Mouse (Mus musculus): ENCODE data around the gene Dhx32. TPM values are rescaled to one million over a fixed set of nuclear protein-coding genes. Genes with fewer than 3 reads are reported as not detected.

Gene Dhx32
- polyA plus RNA-seq, 1 experiment: 29.8 TPM

GRCm38 (mm10) chr7:133790171-133790570, 7.6 kb upstream of the Dhx32 start:
- no peak for TF ChIP-seq CTCF (IDR thresholded peaks at IDR 0.05; ENCODE audit: extremely low read depth, insufficient read length, insufficient replicate concordance, low read depth, low read length)
- TF ChIP-seq POLR2A (IDR thresholded peaks at IDR 0.05; ENCODE audit: low read depth, low read length): no peak
- Histone ChIP-seq H3K4me1 (ENCODE audit: control insufficient read depth, insufficient read depth, insufficient read length, low read length) (peaks cover 11% of the 10 kb centered on the region), H3K27me3 (ENCODE audit: control insufficient read depth, insufficient read depth, low read length) (no peaks in the 10 kb centered on the region), H3K36me3 (ENCODE audit: control insufficient read depth, insufficient read depth, low read length) (no peaks in the 10 kb centered on the region), H3K4me3 (ENCODE audit: low read depth, low read length) (no peak overlapping the region), H3K27ac (ENCODE audit: insufficient read depth, low read depth, low read length) (no peak overlapping the region)
- 94% methylated on average over 4 of the region's 4 CpGs for WGBS

GRCm38 (mm10) chr7:133788147-133788546, 5.6 kb upstream of the Dhx32 start:
- no peak overlapping the region for H3K4me3 ChIP-seq (ENCODE audit: low read depth, low read length)
- H3K27ac ChIP-seq (ENCODE audit: insufficient read depth, low read depth, low read length): no peak overlapping the region
- 55% methylated on average over 3 of the region's 3 CpGs for WGBS
- TF ChIP-seq CTCF (IDR thresholded peaks at IDR 0.05; ENCODE audit: extremely low read depth, insufficient read length, insufficient replicate concordance, low read depth, low read length) (no peak), POLR2A (IDR thresholded peaks at IDR 0.05; ENCODE audit: low read depth, low read length) (no peak)
- no peaks in the 10 kb centered on the region for H3K36me3 ChIP-seq (ENCODE audit: control insufficient read depth, insufficient read depth, low read length)
- no peaks in the 10 kb centered on the region; the same call in 1 of the 2 replicates for H3K4me1 ChIP-seq (ENCODE audit: control insufficient read depth, insufficient read depth, insufficient read length, low read length)
- no peaks in the 10 kb centered on the region for H3K27me3 ChIP-seq (ENCODE audit: control insufficient read depth, insufficient read depth, low read length)

- Histone ChIP-seq H3K4me1 (ENCODE audit: control insufficient read depth, insufficient read depth, insufficient read length, low read length) (peaks cover 2% of the 10 kb centered on the region; the same call in 1 of the 2 replicates), H3K27ac (ENCODE audit: insufficient read depth, low read depth, low read length) (no peak overlapping the region), H3K27me3 (ENCODE audit: control insufficient read depth, insufficient read depth, low read length) (no peaks in the 10 kb centered on the region), H3K4me3 (ENCODE audit: low read depth, low read length) (no peak overlapping the region), H3K36me3 (ENCODE audit: control insufficient read depth, insufficient read depth, low read length) (no peaks in the 10 kb centered on the region)
- WGBS: 69% methylated on average over 6 of the region's 6 CpGs
- TF ChIP-seq POLR2A (IDR thresholded peaks at IDR 0.05; ENCODE audit: low read depth, low read length): no peak
- TF ChIP-seq CTCF (IDR thresholded peaks at IDR 0.05; ENCODE audit: extremely low read depth, insufficient read length, insufficient replicate concordance, low read depth, low read length): no peak
Measured at GRCm38 (mm10) chr7:133787571-133787970, 5.0 kb upstream of the Dhx32 start.

GRCm38 (mm10) chr7:133781991-133782390, 535 bp downstream of the Dhx32 start:
- peaks cover 9% of the 10 kb centered on the region; the same call in 1 of the 2 replicates for H3K4me1 ChIP-seq (ENCODE audit: control insufficient read depth, insufficient read depth, insufficient read length, low read length)
- H3K36me3 ChIP-seq (ENCODE audit: control insufficient read depth, insufficient read depth, low read length): no peaks in the 10 kb centered on the region
- H3K4me3 ChIP-seq (ENCODE audit: low read depth, low read length): peak overlapping the region; percentile 46
- 24% methylated on average over 6 of the region's 6 CpGs for WGBS
- H3K27ac ChIP-seq (ENCODE audit: insufficient read depth, low read depth, low read length): peak overlapping the region; percentile 73
- no peak for TF ChIP-seq POLR2A (IDR thresholded peaks at IDR 0.05; ENCODE audit: low read depth, low read length)
- no peak for TF ChIP-seq CTCF (IDR thresholded peaks at IDR 0.05; ENCODE audit: extremely low read depth, insufficient read length, insufficient replicate concordance, low read depth, low read length)
- no peaks in the 10 kb centered on the region for H3K27me3 ChIP-seq (ENCODE audit: control insufficient read depth, insufficient read depth, low read length)

- Histone ChIP-seq H3K36me3 (ENCODE audit: control insufficient read depth, insufficient read depth, low read length) (no peaks in the 10 kb centered on the region), H3K27me3 (ENCODE audit: control insufficient read depth, insufficient read depth, low read length) (no peaks in the 10 kb centered on the region), H3K4me1 (ENCODE audit: control insufficient read depth, insufficient read depth, insufficient read length, low read length) (peaks cover 12% of the 10 kb centered on the region), H3K27ac (ENCODE audit: insufficient read depth, low read depth, low read length) (peak overlapping the region; percentile 73), H3K4me3 (ENCODE audit: low read depth, low read length) (no peak overlapping the region; the same call in 1 of the 2 replicates)
- WGBS: 30% methylated on average over 6 of the region's 6 CpGs
- TF ChIP-seq POLR2A (IDR thresholded peaks at IDR 0.05; ENCODE audit: low read depth, low read length): no peak
- TF ChIP-seq CTCF (IDR thresholded peaks at IDR 0.05; ENCODE audit: extremely low read depth, insufficient read length, insufficient replicate concordance, low read depth, low read length): no peak
Measured at GRCm38 (mm10) chr7:133781583-133781982, 943 bp downstream of the Dhx32 start.

GRCm38 (mm10) chr7:133776626-133776996, 5.9 kb downstream of the Dhx32 start, which contains the start of gene Fank1:
Fank1 (plus strand) TSS chr7:133776861.
- H3K27me3 ChIP-seq (ENCODE audit: control insufficient read depth, insufficient read depth, low read length): no peaks in the 10 kb centered on the region
- peak within 1 kb of the TSS; percentile 30 for H3K27ac ChIP-seq (ENCODE audit: insufficient read depth, low read depth, low read length)
- H3K36me3 ChIP-seq (ENCODE audit: control insufficient read depth, insufficient read depth, low read length): no peaks in the 10 kb centered on the region
- no peak for TF ChIP-seq POLR2A (IDR thresholded peaks at IDR 0.05; ENCODE audit: low read depth, low read length)
- no peak for TF ChIP-seq CTCF (IDR thresholded peaks at IDR 0.05; ENCODE audit: extremely low read depth, insufficient read length, insufficient replicate concordance, low read depth, low read length)
- peaks cover 12% of the 10 kb centered on the region for H3K4me1 ChIP-seq (ENCODE audit: control insufficient read depth, insufficient read depth, insufficient read length, low read length)
- H3K4me3 ChIP-seq (ENCODE audit: low read depth, low read length): peak within 1 kb of the TSS; percentile 82
- WGBS: under 1% methylated on average over 45 of the region's 45 CpGs

GRCm38 (mm10) chr7:133775796-133776625, 6.5 kb downstream of the Dhx32 start:
- Histone ChIP-seq H3K4me3 (ENCODE audit: low read depth, low read length) (peak overlapping the region; percentile 82), H3K27me3 (ENCODE audit: control insufficient read depth, insufficient read depth, low read length) (no peaks in the 10 kb centered on the region), H3K4me1 (ENCODE audit: control insufficient read depth, insufficient read depth, insufficient read length, low read length) (peaks cover 12% of the 10 kb centered on the region), H3K27ac (ENCODE audit: insufficient read depth, low read depth, low read length) (0 out of 2 replicates have a peak overlapping the region, but pooled peaks have one; percentile 17), H3K36me3 (ENCODE audit: control insufficient read depth, insufficient read depth, low read length) (no peaks in the 10 kb centered on the region)
- TF ChIP-seq CTCF (IDR thresholded peaks at IDR 0.05; ENCODE audit: extremely low read depth, insufficient read length, insufficient replicate concordance, low read depth, low read length) (peak; percentile 6; the same call in 1 of the 2 replicates), POLR2A (IDR thresholded peaks at IDR 0.05; ENCODE audit: low read depth, low read length) (no peak)
- 2% methylated on average over 38 of the region's 38 CpGs for WGBS
